Mouse (Mus musculus): Measurements from ENCODE around the gene Rtl9. TPM values are rescaled to one million over a fixed set of nuclear protein-coding genes. Genes with fewer than 3 reads are reported as not detected.

Gene Rtl9
- polyA plus RNA-seq (2014; fragmentation: Nextera tagmentation; extraction: Ambion mirVana) = 0.15 TPM in 1 of 2 replicates, not detected in the other

DNA sequence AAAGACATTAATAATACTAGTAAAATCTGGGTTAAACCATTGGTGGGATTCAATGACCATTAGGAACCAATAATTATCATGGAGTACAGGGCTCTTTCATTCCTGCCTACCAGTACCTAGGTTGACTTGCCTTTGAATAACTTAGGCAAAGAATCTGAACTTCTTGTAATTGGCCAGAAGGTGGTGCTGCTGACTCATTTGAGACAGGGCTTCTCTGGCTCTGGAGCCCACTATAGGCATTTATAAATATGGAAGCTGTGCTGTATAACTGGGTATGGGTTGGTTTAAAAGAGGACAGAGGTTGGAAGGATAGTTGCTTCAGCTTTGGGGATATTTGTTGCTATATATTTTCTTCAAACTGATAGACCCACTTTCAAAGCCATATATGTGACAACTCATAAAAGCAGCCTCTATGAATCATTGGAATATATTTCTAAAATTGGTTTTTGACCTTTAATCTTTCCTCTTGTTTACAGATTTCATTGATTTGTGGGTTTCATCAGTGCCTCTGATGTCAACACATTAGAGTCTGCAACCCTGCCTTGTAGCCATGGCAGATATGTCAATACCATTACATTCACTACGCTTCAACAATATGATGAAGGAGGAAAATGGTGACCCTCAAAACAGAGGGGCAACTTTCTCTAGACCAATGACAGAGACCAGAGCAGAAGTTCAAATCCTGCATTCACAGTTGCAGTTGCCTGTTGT is at the start of gene Rtl9:
Gene Rtl9, plus strand, starts transcription at position 551 of the 711 bp plus-strand sequence.
- no peak within 1 kb of the TSS for H3K9ac ChIP-seq (ENCODE audit: low read length)
- H3K4me3 ChIP-seq (ENCODE audit: control insufficient read depth in 1 of 2, insufficient read depth in 1 of 2, low read depth in 1 of 2, low read length in 2 of 2) = no peak within 1 kb of the TSS
- H3K36me3 ChIP-seq (ENCODE audit: control insufficient read depth, insufficient read depth, low read length) = no peaks in the 10 kb centered on the region
- no peaks in the 10 kb centered on the region for H3K9me3 ChIP-seq (ENCODE audit: control insufficient read depth, low read length)
- H3K27ac ChIP-seq (replicated peaks in 1 of 2; ENCODE audit: control insufficient read depth in 1 of 2, insufficient read depth in 1 of 2, low read depth in 2 of 2, low read length in 2 of 2) = no peak within 1 kb of the TSS
- no peak within 1 kb of the TSS for H3K4me2 ChIP-seq (ENCODE audit: low read length)
- H3K27me3 ChIP-seq (ENCODE audit: control insufficient read depth, insufficient read depth, low read length) = no peaks in the 10 kb centered on the region; the same call in 1 of the 2 replicates
- H3K4me1 ChIP-seq (ENCODE audit: control insufficient read depth in 2 of 2, insufficient read depth in 2 of 2, low read length in 2 of 2) = no peaks in the 10 kb centered on the region
- WGBS = 92% methylated on average over 1 of the region's 1 CpGs
- no peak for ATAC-seq (ENCODE audit: insufficient number of reproducible peaks, insufficient read depth, low FRiP score, low read depth)

- Histone ChIP-seq H3K27ac (replicated peaks in 1 of 2; ENCODE audit: control insufficient read depth in 1 of 2, insufficient read depth in 1 of 2, low read depth in 2 of 2, low read length in 2 of 2) (no peak overlapping the region), H3K4me3 (ENCODE audit: control insufficient read depth in 1 of 2, insufficient read depth in 1 of 2, low read depth in 1 of 2, low read length in 2 of 2) (no peak overlapping the region), H3K27me3 (ENCODE audit: control insufficient read depth, insufficient read depth, low read length) (no peaks in the 10 kb centered on the region), H3K4me2 (ENCODE audit: low read length) (no peak overlapping the region), H3K9me3 (ENCODE audit: control insufficient read depth, low read length) (no peaks in the 10 kb centered on the region), H3K36me3 (ENCODE audit: control insufficient read depth, insufficient read depth, low read length) (no peaks in the 10 kb centered on the region), H3K4me1 (ENCODE audit: control insufficient read depth in 2 of 2, insufficient read depth in 2 of 2, low read length in 2 of 2) (peaks cover 0 to 4% of the 10 kb centered on the region in 2 experiments; a peak in 1 of 4 replicates), H3K9ac (ENCODE audit: low read length) (no peak overlapping the region)
- no peak for ATAC-seq (ENCODE audit: insufficient number of reproducible peaks, insufficient read depth, low FRiP score, low read depth)
Measured at GRCm38 (mm10) chrX:143051478-143051877, 47.9 kb upstream of the Rtl9 start.

DNA sequence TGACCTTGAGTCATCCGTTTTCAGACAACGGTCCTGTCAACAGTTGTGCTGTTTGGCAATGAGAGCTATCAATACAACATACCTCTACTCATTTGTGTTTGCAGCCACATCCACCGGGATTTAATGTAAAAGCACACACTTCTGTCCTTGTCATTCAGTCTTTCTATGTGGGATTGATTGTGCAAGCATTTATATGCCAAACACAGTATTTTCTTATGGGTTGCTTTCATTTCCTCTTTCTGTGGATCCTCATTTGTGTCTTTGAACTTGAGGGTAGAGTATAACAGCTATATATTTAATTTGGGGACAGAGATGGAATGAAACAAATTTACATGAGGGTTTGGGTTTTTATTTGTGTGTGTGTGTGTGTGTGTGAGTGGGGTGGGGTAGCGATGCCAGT is 47.5 kb upstream of the Rtl9 start:
- H3K9ac ChIP-seq (ENCODE audit: low read length) = no peak overlapping the region
- no peaks in the 10 kb centered on the region for H3K27me3 ChIP-seq (ENCODE audit: control insufficient read depth, insufficient read depth, low read length)
- H3K4me1 ChIP-seq (ENCODE audit: control insufficient read depth in 2 of 2, insufficient read depth in 2 of 2, low read length in 2 of 2) = peaks cover 0 to 4% of the 10 kb centered on the region in 2 experiments; a peak in 1 of 4 replicates
- no peak overlapping the region for H3K4me3 ChIP-seq (ENCODE audit: control insufficient read depth in 1 of 2, insufficient read depth in 1 of 2, low read depth in 1 of 2, low read length in 2 of 2)
- no peak overlapping the region for H3K4me2 ChIP-seq (ENCODE audit: low read length)
- ATAC-seq (ENCODE audit: insufficient number of reproducible peaks, insufficient read depth, low FRiP score, low read depth) = no peak
- 60% methylated on average over 4 of the region's 4 CpGs for WGBS
- no peak overlapping the region for H3K27ac ChIP-seq (replicated peaks in 1 of 2; ENCODE audit: control insufficient read depth in 1 of 2, insufficient read depth in 1 of 2, low read depth in 2 of 2, low read length in 2 of 2)
- H3K9me3 ChIP-seq (ENCODE audit: control insufficient read depth, low read length) = no peaks in the 10 kb centered on the region
- H3K36me3 ChIP-seq (ENCODE audit: control insufficient read depth, insufficient read depth, low read length) = no peaks in the 10 kb centered on the region

GRCm38 (mm10) chrX:143058829-143059228 is 40.6 kb upstream of the Rtl9 start:
- peak overlapping the region in 1 of 2 experiments; percentile 33; a peak in 2 of 4 replicates for H3K4me3 ChIP-seq (ENCODE audit: control insufficient read depth in 1 of 2, insufficient read depth in 1 of 2, low read depth in 1 of 2, low read length in 2 of 2)
- no peak for ATAC-seq (ENCODE audit: insufficient number of reproducible peaks, insufficient read depth, low FRiP score, low read depth)
- 16% methylated on average over 12 of the region's 12 CpGs for WGBS

GRCm38 (mm10) chrX:143062641-143063355 is 36.6 kb upstream of the Rtl9 start:
- 70% methylated on average over 11 of the region's 11 CpGs for WGBS
- Histone ChIP-seq H3K9ac (ENCODE audit: low read length) (no peak overlapping the region), H3K27me3 (ENCODE audit: control insufficient read depth, insufficient read depth, low read length) (peaks cover 3% of the 10 kb centered on the region; the same call in 1 of the 2 replicates), H3K27ac (replicated peaks in 1 of 2; ENCODE audit: control insufficient read depth in 1 of 2, insufficient read depth in 1 of 2, low read depth in 2 of 2, low read length in 2 of 2) (no peak overlapping the region), H3K4me2 (ENCODE audit: low read length) (no peak overlapping the region), H3K4me3 (ENCODE audit: control insufficient read depth in 1 of 2, insufficient read depth in 1 of 2, low read depth in 1 of 2, low read length in 2 of 2) (no peak overlapping the region), H3K36me3 (ENCODE audit: control insufficient read depth, insufficient read depth, low read length) (no peaks in the 10 kb centered on the region), H3K4me1 (ENCODE audit: control insufficient read depth in 2 of 2, insufficient read depth in 2 of 2, low read length in 2 of 2) (peaks cover 0 to 2% of the 10 kb centered on the region in 2 experiments; a peak in 2 of 4 replicates), H3K9me3 (ENCODE audit: control insufficient read depth, low read length) (no peaks in the 10 kb centered on the region)
- ATAC-seq (ENCODE audit: insufficient number of reproducible peaks, insufficient read depth, low FRiP score, low read depth) = no peak

More at GRCm38 (mm10) chrX:143058829-143059228, 40.6 kb upstream of the Rtl9 start:
- no peak overlapping the region for H3K27ac ChIP-seq (replicated peaks in 1 of 2; ENCODE audit: control insufficient read depth in 1 of 2, insufficient read depth in 1 of 2, low read depth in 2 of 2, low read length in 2 of 2)
- H3K27me3 ChIP-seq (ENCODE audit: control insufficient read depth, insufficient read depth, low read length) = peaks cover 3% of the 10 kb centered on the region; the same call in 1 of the 2 replicates
- H3K4me1 ChIP-seq (ENCODE audit: control insufficient read depth in 2 of 2, insufficient read depth in 2 of 2, low read length in 2 of 2) = peaks cover 0 to 2% of the 10 kb centered on the region in 2 experiments; a peak in 2 of 4 replicates
- peak overlapping the region; percentile 58 for H3K4me2 ChIP-seq (ENCODE audit: low read length)
- H3K36me3 ChIP-seq (ENCODE audit: control insufficient read depth, insufficient read depth, low read length) = no peaks in the 10 kb centered on the region
- no peaks in the 10 kb centered on the region for H3K9me3 ChIP-seq (ENCODE audit: control insufficient read depth, low read length)
- peak overlapping the region; percentile 38; the same call in 1 of the 2 replicates for H3K9ac ChIP-seq (ENCODE audit: low read length)

DNA sequence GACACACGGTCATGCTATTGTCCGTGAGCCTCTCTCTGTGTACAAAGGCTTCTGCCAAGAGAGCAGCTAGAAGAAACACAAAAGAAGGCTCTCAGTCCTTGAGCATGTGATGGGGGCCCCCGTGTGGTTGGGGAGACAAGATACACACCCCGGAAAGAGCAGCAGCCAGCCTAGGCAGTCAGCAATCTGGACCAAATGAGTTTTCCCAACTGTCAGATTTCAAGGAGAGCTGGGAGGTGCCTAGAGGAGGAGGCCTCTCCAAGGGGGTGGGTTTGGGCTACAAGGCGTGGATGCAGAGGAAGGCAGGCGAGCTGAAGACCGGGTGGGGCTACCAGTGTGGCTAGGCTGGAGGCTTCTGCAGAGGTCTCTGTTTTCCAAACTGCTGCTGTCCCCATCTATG is 35.6 kb upstream of the Rtl9 start:
- no peak for ATAC-seq (ENCODE audit: insufficient number of reproducible peaks, insufficient read depth, low FRiP score, low read depth)

GRCm38 (mm10) chrX:143064288-143064687 is 35.1 kb upstream of the Rtl9 start:
- Histone ChIP-seq H3K4me1 (ENCODE audit: control insufficient read depth in 2 of 2, insufficient read depth in 2 of 2, low read length in 2 of 2) (peaks cover 0 to 2% of the 10 kb centered on the region in 2 experiments; a peak in 2 of 4 replicates), H3K36me3 (ENCODE audit: control insufficient read depth, insufficient read depth, low read length) (no peaks in the 10 kb centered on the region), H3K27me3 (ENCODE audit: control insufficient read depth, insufficient read depth, low read length) (peaks cover 3% of the 10 kb centered on the region; the same call in 1 of the 2 replicates), H3K4me3 (ENCODE audit: control insufficient read depth in 1 of 2, insufficient read depth in 1 of 2, low read depth in 1 of 2, low read length in 2 of 2) (no peak overlapping the region), H3K4me2 (ENCODE audit: low read length) (no peak overlapping the region), H3K27ac (replicated peaks in 1 of 2; ENCODE audit: control insufficient read depth in 1 of 2, insufficient read depth in 1 of 2, low read depth in 2 of 2, low read length in 2 of 2) (no peak overlapping the region), H3K9me3 (ENCODE audit: control insufficient read depth, low read length) (no peaks in the 10 kb centered on the region), H3K9ac (ENCODE audit: low read length) (no peak overlapping the region)
- whole genome bisulfite sequencing = 68% methylated on average over 9 of the region's 9 CpGs
- ATAC-seq (ENCODE audit: insufficient number of reproducible peaks, insufficient read depth, low FRiP score, low read depth) = no peak

More for the DNA sequence above, 35.6 kb upstream of the Rtl9 start:
- H3K4me2 ChIP-seq (ENCODE audit: low read length) = no peak overlapping the region
- WGBS = 53% methylated on average over 7 of the region's 7 CpGs
- H3K4me1 ChIP-seq (ENCODE audit: control insufficient read depth in 2 of 2, insufficient read depth in 2 of 2, low read length in 2 of 2) = peaks cover 0 to 2% of the 10 kb centered on the region in 2 experiments; a peak in 2 of 4 replicates
- no peak overlapping the region for H3K9ac ChIP-seq (ENCODE audit: low read length)
- no peaks in the 10 kb centered on the region for H3K36me3 ChIP-seq (ENCODE audit: control insufficient read depth, insufficient read depth, low read length)
- H3K4me3 ChIP-seq (ENCODE audit: control insufficient read depth in 1 of 2, insufficient read depth in 1 of 2, low read depth in 1 of 2, low read length in 2 of 2) = no peak overlapping the region
- no peak overlapping the region for H3K27ac ChIP-seq (replicated peaks in 1 of 2; ENCODE audit: control insufficient read depth in 1 of 2, insufficient read depth in 1 of 2, low read depth in 2 of 2, low read length in 2 of 2)
- no peaks in the 10 kb centered on the region for H3K9me3 ChIP-seq (ENCODE audit: control insufficient read depth, low read length)
- H3K27me3 ChIP-seq (ENCODE audit: control insufficient read depth, insufficient read depth, low read length) = peaks cover 3% of the 10 kb centered on the region; the same call in 1 of the 2 replicates
